In genomic region chr17:78379730-78380245, GRCm38 (mm10) we compare ENCODE assay signal across 22 mouse cellular contexts. TPM values are rescaled to one million over a fixed set of nuclear protein-coding genes. Genes with fewer than 3 reads are reported as not detected.
DNase-seq lines count a peak whose midpoint lies in the region; ATAC-seq and TF ChIP-seq lines count a peak whose summit lies in the region.
"Had no signal": no experiment of that assay in that cellular context is flagged by ENCODE, and none has a peak within 500 bp of the region (broad histone marks: within the 10 kb centered on the region; RNA-seq: fewer than 3 reads in every experiment).

No protein-coding gene starts in this region.

- DNase-seq in gastrocnemius, adult 2 months: no peak
- no peak for DNase-seq in gastrocnemius, postnatal 36 days
- DNase-seq in kidney, postnatal 0 days (ENCODE audit: low spot score): no peak
- no peak for DNase-seq in kidney, adult 9 months
- DNase-seq in liver: no peak
- DNase-seq: adrenal gland, adult 8-10 months; adrenal gland, postnatal 25 days; cerebellum, adult 11-12 months; cerebellum, adult 9-10 months; cerebellum, postnatal 14 days; gastrocnemius, postnatal 14 days; heart, postnatal 14 days; heart, postnatal 4 days had no signal

- no peaks in the 10 kb centered on the region for H3K9me3 ChIP-seq in kidney, postnatal 0 days (replicated peaks; ENCODE audit: low read length)
- H3K9me3 ChIP-seq in liver, embryonic 16.5 days (replicated peaks; ENCODE audit: control insufficient read depth, low read length): no peaks in the 10 kb centered on the region
- H3K9me3 ChIP-seq: forebrain, embryonic 10.5 days; forebrain, embryonic 13.5 days; heart, embryonic 13.5 days had no signal

- no peaks in the 10 kb centered on the region for H3K27me3 ChIP-seq in kidney, postnatal 0 days (ENCODE audit: insufficient read depth, low read length)
- H3K27me3 ChIP-seq in liver, embryonic 16.5 days (ENCODE audit: control insufficient read depth, insufficient read depth, low read depth, low read length): no peaks in the 10 kb centered on the region
- H3K27me3 ChIP-seq: forebrain, embryonic 13.5 days; heart, embryonic 13.5 days had no signal

- intact Hi-C loops in gastrocnemius, adult 2 months (cut with DNase I): no loop called here
- intact Hi-C loops in gastrocnemius, postnatal 36 days (cut with DNase I): loop anchor here (5.0 to 10.0 kb wide), 2 partner anchors 38 to 75 kb away; partner anchors contain the start of gene Fez2

- no peak overlapping the region for H3K4me2 ChIP-seq in kidney, postnatal 0 days (ENCODE audit: low read length)
- H3K4me2 ChIP-seq in liver, embryonic 16.5 days (ENCODE audit: low read depth, low read length): no peak overlapping the region
- H3K4me2 ChIP-seq: forebrain, embryonic 13.5 days; heart, embryonic 13.5 days; hindbrain, embryonic 14.5 days had no signal

- no peak overlapping the region for H3K4me3 ChIP-seq in gastrocnemius, adult 2 months
- H3K4me3 ChIP-seq in kidney, postnatal 0 days (replicated peaks; ENCODE audit: low read depth, low read length): no peak overlapping the region
- no peak overlapping the region for H3K4me3 ChIP-seq in liver, embryonic 16.5 days (ENCODE audit: low read depth, low read length)
- H3K4me3 ChIP-seq: forebrain, embryonic 10.5 days; forebrain, embryonic 13.5 days; heart, embryonic 13.5 days had no signal

- 56% methylated on average over 11 of the region's 11 CpGs for WGBS in kidney, postnatal 0 days
- WGBS in liver, embryonic 16.5 days (ENCODE audit: insufficient replicate concordance): 72% methylated on average over 11 of the region's 11 CpGs

- ATAC-seq in kidney, postnatal 0 days (replicated peaks; ENCODE audit: low FRiP score, low read depth): 0 out of 2 replicates have a peak, but pooled peaks have one; percentile 26
- peak; percentile 59 for ATAC-seq in liver, embryonic 16.5 days (ENCODE audit: low read depth)
- ATAC-seq: activated CD4-positive, CD25-positive, alpha-beta regulatory T cell, adult 4 months; forebrain, embryonic 13.5 days; forebrain, embryonic 16.5 days; hindbrain, postnatal 0 days; inflammation-experienced regulatory T-cells, adult 6 months had no signal

- no peak for TF ChIP-seq CTCF in gastrocnemius, adult 2 months (IDR thresholded peaks at IDR 0.05)
- no peak for TF ChIP-seq CTCF in kidney, postnatal 0 days (IDR thresholded peaks at IDR 0.05; ENCODE audit: low read depth)

- H3K27ac ChIP-seq in gastrocnemius, adult 2 months: 0 out of 2 replicates have a peak overlapping the region, but pooled peaks have one; percentile 24
- H3K27ac ChIP-seq in kidney, postnatal 0 days: no peak overlapping the region
- peak overlapping the region; percentile 55 for H3K27ac ChIP-seq in liver, embryonic 16.5 days (ENCODE audit: low read length)
- H3K27ac ChIP-seq: forebrain, embryonic 10.5 days; forebrain, embryonic 13.5 days; heart, embryonic 13.5 days; hindbrain, embryonic 14.5 days; hindbrain, postnatal 0 days had no signal

- H3K36me3 ChIP-seq in kidney, postnatal 0 days (ENCODE audit: insufficient read depth, low read length): peaks cover 12% of the 10 kb centered on the region
- H3K36me3 ChIP-seq in liver, embryonic 16.5 days (ENCODE audit: control insufficient read depth, insufficient read depth): peaks cover 4% of the 10 kb centered on the region; the same call in 1 of the 2 replicates

- no peaks in the 10 kb centered on the region for H3K4me1 ChIP-seq in kidney, postnatal 0 days (replicated peaks; ENCODE audit: insufficient read depth, low read length)
- peaks cover 2% of the 10 kb centered on the region; the same call in 1 of the 2 replicates for H3K4me1 ChIP-seq in liver, embryonic 16.5 days (ENCODE audit: control insufficient read depth, low read depth, low read length)
- H3K4me1 ChIP-seq: forebrain, embryonic 13.5 days had no signal

- no peak overlapping the region for H3K9ac ChIP-seq in kidney, postnatal 0 days (ENCODE audit: low read depth, low read length)
- H3K9ac ChIP-seq in liver, embryonic 16.5 days (ENCODE audit: low read depth, low read length): no peak overlapping the region
- H3K9ac ChIP-seq: forebrain, embryonic 13.5 days; heart, embryonic 13.5 days; hindbrain, embryonic 14.5 days had no signal

RNA-seq across cellular contexts. Expression of gene Fez2, which starts 38.2 kb away (rescaled TPM):
- 10 to 100 TPM; 58.2 to 65.3 TPM for total RNA-seq in gastrocnemius, adult 2 months (2021)
- 10 to 100 TPM; 52.8 to 64.7 TPM for total RNA-seq in gastrocnemius, postnatal 36 days (2021)
- polyA plus RNA-seq in kidney, postnatal 0 days (2015; fragmentation: Nextera tagmentation; extraction: Ambion mirVana): 46.5 and 47.7 TPM in 2 replicates
- 17.8 and 18.5 TPM in 2 replicates for polyA plus RNA-seq in liver, embryonic 16.5 days (2015; fragmentation: Nextera tagmentation; extraction: Ambion mirVana)
